Comparison of ENCODE assay signal across 10 mouse cellular contexts in genomic region chr4:119111410-119111809, GRCm38 (mm10). TPM values are rescaled to one million over a fixed set of nuclear protein-coding genes. Genes with fewer than 3 reads are reported as not detected.
DNase-seq lines count a peak whose midpoint lies in the region; ATAC-seq and TF ChIP-seq lines count a peak whose summit lies in the region.
"Had no signal": no experiment of that assay in that cellular context is flagged by ENCODE, and none has a peak within 500 bp of the region (broad histone marks: within the 10 kb centered on the region; RNA-seq: fewer than 3 reads in every experiment).

No protein-coding gene starts in this region.

- 77% methylated on average over 5 of the region's 5 CpGs for WGBS in intestine, embryonic 15.5 days
- 78% methylated on average over 5 of the region's 5 CpGs for WGBS in intestine, postnatal 0 days
- WGBS in stomach, embryonic 14.5 days = 80% methylated on average over 5 of the region's 5 CpGs
- WGBS in stomach, postnatal 0 days = 62% methylated on average over 5 of the region's 5 CpGs
- 67% methylated on average over 5 of the region's 5 CpGs for WGBS in limb, embryonic 14.5 days

- peaks cover 3% of the 10 kb centered on the region; the same call in 1 of the 2 replicates for H3K36me3 ChIP-seq in intestine, embryonic 15.5 days
- 0 out of 2 replicates have a peak, but pooled peaks cover 6% of the 10 kb centered on the region for H3K36me3 ChIP-seq in intestine, postnatal 0 days (ENCODE audit: control insufficient read depth, insufficient read depth)
- peaks cover 4% of the 10 kb centered on the region; the same call in 1 of the 2 replicates for H3K36me3 ChIP-seq in stomach, embryonic 14.5 days (ENCODE audit: control insufficient read depth, insufficient read depth, low read length)
- no peaks in the 10 kb centered on the region; the same call in 1 of the 2 replicates for H3K36me3 ChIP-seq in stomach, postnatal 0 days (ENCODE audit: control insufficient read depth, insufficient read depth, low read length)
- H3K36me3 ChIP-seq in limb, embryonic 14.5 days (ENCODE audit: control insufficient read depth, insufficient read depth, low read length) = peaks cover 21% of the 10 kb centered on the region

- H3K4me1 ChIP-seq in intestine, embryonic 15.5 days (replicated peaks) = peaks cover 42% of the 10 kb centered on the region
- H3K4me1 ChIP-seq in intestine, postnatal 0 days (replicated peaks; ENCODE audit: control insufficient read depth, insufficient read depth, low read length) = 0 out of 2 replicates have a peak, but pooled peaks cover 3% of the 10 kb centered on the region
- peaks cover 25% of the 10 kb centered on the region for H3K4me1 ChIP-seq in stomach, embryonic 14.5 days (ENCODE audit: control insufficient read depth, insufficient read depth, low read length)
- peaks cover 13% of the 10 kb centered on the region for H3K4me1 ChIP-seq in stomach, postnatal 0 days (replicated peaks; ENCODE audit: control insufficient read depth, insufficient read depth)
- H3K4me1 ChIP-seq in limb, embryonic 14.5 days (ENCODE audit: control insufficient read depth, insufficient read depth, low read length) = peaks cover 38% of the 10 kb centered on the region

- TF ChIP-seq EP300 in stomach, postnatal 0 days (optimal IDR thresholded peaks at IDR 0.05) = no peak

- no peak for DNase-seq in stomach, postnatal 0 days (ENCODE audit: low spot score)
- no peak for DNase-seq in limb, embryonic 14.5 days (ENCODE audit: low spot score)
- no peak for DNase-seq in adipocyte (ENCODE audit: low spot score)
- DNase-seq in layer of hippocampus, postnatal 14 days (ENCODE audit: low spot score in 2 of 2) = no peak
- no peak for DNase-seq in spleen, postnatal 4 days (ENCODE audit: low spot score in 2 of 2)
- DNase-seq: thymus, postnatal 4 days had no signal

- H3K27me3 ChIP-seq in intestine, embryonic 15.5 days (replicated peaks) = no peaks in the 10 kb centered on the region
- H3K27me3 ChIP-seq in intestine, postnatal 0 days (replicated peaks; ENCODE audit: control insufficient read depth, insufficient read depth, low read length) = no peaks in the 10 kb centered on the region
- H3K27me3 ChIP-seq in stomach, embryonic 14.5 days (ENCODE audit: control insufficient read depth, insufficient read depth, low read length) = no peaks in the 10 kb centered on the region
- H3K27me3 ChIP-seq in stomach, postnatal 0 days (ENCODE audit: control insufficient read depth, insufficient read depth, low read length) = no peaks in the 10 kb centered on the region
- no peaks in the 10 kb centered on the region for H3K27me3 ChIP-seq in limb, embryonic 14.5 days (ENCODE audit: control insufficient read depth, insufficient read depth, low read length)
- H3K27me3 ChIP-seq: Patski had no signal

- no peak overlapping the region for H3K4me3 ChIP-seq in intestine, embryonic 15.5 days (replicated peaks)
- H3K4me3 ChIP-seq in intestine, postnatal 0 days (ENCODE audit: low read depth, low read length) = no peak overlapping the region
- peak overlapping the region; percentile 76; the same call in 1 of the 2 replicates for H3K4me3 ChIP-seq in stomach, embryonic 14.5 days (ENCODE audit: low read depth, low read length)
- H3K4me3 ChIP-seq in stomach, postnatal 0 days (ENCODE audit: low read depth, low read length) = no peak overlapping the region
- H3K4me3 ChIP-seq in limb, embryonic 14.5 days (replicated peaks; ENCODE audit: low read length) = peak overlapping the region; percentile 78

- no peak for TF ChIP-seq POLR2A in limb, embryonic 14.5 days (IDR thresholded peaks at IDR 0.05; ENCODE audit: borderline replicate concordance, extremely low read depth, insufficient read depth, insufficient read length)

- H3K4me2 ChIP-seq in intestine, embryonic 15.5 days (replicated peaks) = peak overlapping the region; percentile 74; the same call in 1 of the 2 replicates
- H3K4me2 ChIP-seq in intestine, postnatal 0 days (replicated peaks; ENCODE audit: low read depth) = no peak overlapping the region; the same call in 1 of the 2 replicates
- peak overlapping the region; percentile 77; the same call in 1 of the 2 replicates for H3K4me2 ChIP-seq in stomach, embryonic 14.5 days (replicated peaks; ENCODE audit: low read depth, low read length)
- no peak overlapping the region for H3K4me2 ChIP-seq in stomach, postnatal 0 days (replicated peaks; ENCODE audit: low read depth)
- H3K4me2 ChIP-seq in limb, embryonic 14.5 days (replicated peaks; ENCODE audit: low read depth, low read length, severe bottlenecking) = peak overlapping the region; percentile 67

- no peak overlapping the region for H3K27ac ChIP-seq in intestine, embryonic 15.5 days
- no peak overlapping the region for H3K27ac ChIP-seq in intestine, postnatal 0 days (ENCODE audit: low read depth, low read length)
- no peak overlapping the region for H3K27ac ChIP-seq in stomach, embryonic 14.5 days (ENCODE audit: low read length)
- no peak overlapping the region; the same call in 1 of the 2 replicates for H3K27ac ChIP-seq in stomach, postnatal 0 days (replicated peaks)
- no peak overlapping the region for H3K27ac ChIP-seq in limb, embryonic 14.5 days (replicated peaks; ENCODE audit: low read depth, low read length)

- no peak for ATAC-seq in intestine, embryonic 15.5 days
- ATAC-seq in intestine, postnatal 0 days = no peak
- no peak for ATAC-seq in stomach, embryonic 14.5 days (ENCODE audit: insufficient number of reproducible peaks, insufficient read depth, low FRiP score, low read depth)
- ATAC-seq in stomach, postnatal 0 days (ENCODE audit: low FRiP score, low TSS enrichment) = no peak
- ATAC-seq in limb, embryonic 14.5 days (ENCODE audit: low FRiP score, low read depth) = no peak
- ATAC-seq: Patski had no signal

- no peak for TF ChIP-seq CTCF in intestine, postnatal 0 days (IDR thresholded peaks at IDR 0.05; ENCODE audit: low read depth)
- TF ChIP-seq CTCF in stomach, postnatal 0 days (IDR thresholded peaks at IDR 0.05; ENCODE audit: low read depth) = no peak

- H3K9me3 ChIP-seq in intestine, embryonic 15.5 days = no peaks in the 10 kb centered on the region
- H3K9me3 ChIP-seq in intestine, postnatal 0 days (ENCODE audit: control insufficient read depth) = no peaks in the 10 kb centered on the region
- no peaks in the 10 kb centered on the region for H3K9me3 ChIP-seq in stomach, embryonic 14.5 days (ENCODE audit: control insufficient read depth, low read depth, low read length)
- no peaks in the 10 kb centered on the region for H3K9me3 ChIP-seq in stomach, postnatal 0 days (ENCODE audit: control insufficient read depth, low read length)
- no peaks in the 10 kb centered on the region for H3K9me3 ChIP-seq in limb, embryonic 14.5 days (ENCODE audit: control insufficient read depth, low read length)

- no peak overlapping the region for H3K9ac ChIP-seq in intestine, embryonic 15.5 days
- H3K9ac ChIP-seq in intestine, postnatal 0 days (ENCODE audit: low read depth, low read length) = no peak overlapping the region
- no peak overlapping the region for H3K9ac ChIP-seq in stomach, embryonic 14.5 days (replicated peaks; ENCODE audit: low read depth, low read length)
- H3K9ac ChIP-seq in stomach, postnatal 0 days (ENCODE audit: low read length) = no peak overlapping the region
- peak overlapping the region; percentile 25 for H3K9ac ChIP-seq in limb, embryonic 14.5 days (ENCODE audit: low read depth, low read length, severe bottlenecking)

RNA-seq across cellular contexts. Expression of gene Slc2a1, which starts 2.9 kb away (rescaled TPM):
- polyA plus RNA-seq in intestine, embryonic 15.5 days (2015; fragmentation: Nextera tagmentation; extraction: Ambion mirVana) = 132 and 136 TPM in 2 replicates
- 18.1 and 19.0 TPM in 2 replicates for polyA plus RNA-seq in intestine, postnatal 0 days (2015; fragmentation: Nextera tagmentation; extraction: Ambion mirVana)
- 120 and 139 TPM in 2 replicates for polyA plus RNA-seq in stomach, embryonic 14.5 days (2014; fragmentation: Nextera tagmentation; extraction: Ambion mirVana)
- 36.9 and 39.8 TPM in 2 replicates for polyA plus RNA-seq in stomach, postnatal 0 days (2015; fragmentation: Nextera tagmentation; extraction: Ambion mirVana)
- 108 and 155 TPM in 2 replicates for polyA plus RNA-seq in limb, embryonic 14.5 days (2012; rRNA removed)
- polyA plus RNA-seq in limb, embryonic 14.5 days (2014; fragmentation: Nextera tagmentation; extraction: Ambion mirVana) = 134 and 141 TPM in 2 replicates
- total RNA-seq in layer of hippocampus, postnatal 14 days (2021) = 100 to 1,000 TPM in 1 of 2 experiments, 10 to 100 TPM in 1; 89.7 to 110 TPM

Comparison
In these comparisons a context has a peak if more than half of its experiments do, and no peak if none do; other contexts are left out.
1. H3K4me2 ChIP-seq: peak in intestine, embryonic 15.5 days (single experiment), stomach, embryonic 14.5 days (single experiment) and limb, embryonic 14.5 days (single experiment); none in intestine, postnatal 0 days (single experiment) and stomach, postnatal 0 days (single experiment).
2. H3K4me3 ChIP-seq: peak in stomach, embryonic 14.5 days (single experiment) and limb, embryonic 14.5 days (single experiment); none in intestine, embryonic 15.5 days (single experiment), intestine, postnatal 0 days (single experiment) and stomach, postnatal 0 days (single experiment).